Mouse (Mus musculus): ENCODE results near the gene Crocc2. TPM values are rescaled to one million over a fixed set of nuclear protein-coding genes. Genes with fewer than 3 reads are reported as not detected.

Crocc2 gene
- polyA plus RNA-seq, 2 experiments: 0.02 TPM; not detected in 1

DNA sequence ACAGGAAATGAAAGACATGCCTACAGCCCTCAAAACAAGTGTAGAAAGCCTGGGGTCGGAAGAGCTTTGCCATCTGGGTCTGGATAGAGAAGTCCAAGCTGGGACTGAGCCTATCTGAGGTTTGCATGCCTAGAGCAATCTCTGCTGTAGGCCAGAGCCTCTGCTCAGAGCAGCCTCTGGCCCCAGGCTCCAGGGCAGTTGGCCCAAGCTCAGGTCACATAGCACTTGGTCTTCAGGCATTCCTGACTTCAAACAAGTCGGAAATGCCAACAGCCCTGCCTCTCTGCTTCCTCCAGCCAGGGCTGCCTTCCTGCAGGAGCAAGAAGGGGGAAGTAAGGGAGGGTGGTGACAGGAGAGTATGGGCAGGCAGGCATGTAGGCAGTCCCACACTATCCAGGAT is 77.4 kb downstream of the Crocc2 start:
- Histone ChIP-seq H3K27me3 (ENCODE audit: control insufficient read depth, insufficient read depth, low read length) (no peaks in the 10 kb centered on the region), H3K9me3 (ENCODE audit: control insufficient read depth, low read length) (no peaks in the 10 kb centered on the region), H3K9ac (replicated peaks) (no peak overlapping the region), H3K4me1 (replicated peaks; ENCODE audit: control insufficient read depth in 2 of 2, insufficient read depth in 2 of 2, low read length in 1 of 2) (no peaks in the 10 kb centered on the region), H3K27ac (no peak overlapping the region), H3K4me3 (ENCODE audit: insufficient read depth in 1 of 2, low read depth in 2 of 2, low read length in 2 of 2) (no peak overlapping the region), H3K4me2 (ENCODE audit: low read depth) (no peak overlapping the region), H3K36me3 (replicated peaks; ENCODE audit: control insufficient read depth, insufficient read depth, low read depth) (no peaks in the 10 kb centered on the region)
- 30% methylated on average over 2 of the region's 2 CpGs for WGBS (ENCODE audit: insufficient replicate concordance)
- no peak for DNase-seq (ENCODE audit: low read depth in 3 of 3, low spot score in 3 of 3)
- TF ChIP-seq CTCF (IDR thresholded peaks at IDR 0.05; ENCODE audit: low read depth) (no peak), EP300 (IDR thresholded peaks at IDR 0.05; ENCODE audit: low read depth) (no peak)
- ATAC-seq (ENCODE audit: insufficient read depth): no peak

- H3K4me1 ChIP-seq (replicated peaks; ENCODE audit: control insufficient read depth in 2 of 2, insufficient read depth in 2 of 2, low read length in 1 of 2): no peaks in the 10 kb centered on the region
- H3K4me2 ChIP-seq (ENCODE audit: low read depth): no peak overlapping the region
- H3K9me3 ChIP-seq (ENCODE audit: control insufficient read depth, low read length): no peaks in the 10 kb centered on the region
- ATAC-seq (ENCODE audit: insufficient read depth): no peak
- no peaks in the 10 kb centered on the region for H3K36me3 ChIP-seq (replicated peaks; ENCODE audit: control insufficient read depth, insufficient read depth, low read depth)
- TF ChIP-seq EP300 (IDR thresholded peaks at IDR 0.05; ENCODE audit: low read depth): no peak
- TF ChIP-seq CTCF (IDR thresholded peaks at IDR 0.05; ENCODE audit: low read depth): no peak
- 42% methylated on average over 2 of the region's 2 CpGs for WGBS (ENCODE audit: insufficient replicate concordance)
- H3K9ac ChIP-seq (replicated peaks): no peak overlapping the region
- DNase-seq (ENCODE audit: low read depth in 3 of 3, low spot score in 3 of 3): no peak
- no peaks in the 10 kb centered on the region for H3K27me3 ChIP-seq (ENCODE audit: control insufficient read depth, insufficient read depth, low read length)
- no peak overlapping the region for H3K4me3 ChIP-seq (ENCODE audit: insufficient read depth in 1 of 2, low read depth in 2 of 2, low read length in 2 of 2)
- no peak overlapping the region for H3K27ac ChIP-seq
Measured at GRCm38 (mm10) chr1:93252586-93252985, 84.1 kb downstream of the Crocc2 start.

DNA sequence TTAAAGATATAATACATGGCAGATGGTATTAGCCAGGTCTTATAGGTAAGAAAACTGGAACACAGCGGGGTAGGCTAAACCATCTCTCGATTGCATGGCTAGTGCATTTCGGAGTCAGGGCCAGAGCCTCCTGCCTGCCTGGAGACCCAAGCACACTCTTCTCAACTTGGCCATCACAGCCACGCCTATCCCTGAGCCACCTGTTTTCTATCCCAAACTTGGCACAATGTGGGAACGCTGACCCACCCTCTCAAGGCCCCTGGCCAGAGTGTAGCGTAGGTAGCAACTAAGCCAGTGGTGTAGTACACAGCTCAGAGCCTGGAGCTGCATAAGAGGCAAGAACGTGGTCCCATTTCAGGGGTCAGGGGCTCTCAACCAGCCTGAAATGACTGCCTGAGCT is 87.2 kb downstream of the Crocc2 start:
- Histone ChIP-seq H3K4me2 (ENCODE audit: low read depth) (no peak overlapping the region), H3K4me3 (ENCODE audit: insufficient read depth in 1 of 2, low read depth in 2 of 2, low read length in 2 of 2) (no peak overlapping the region), H3K9me3 (ENCODE audit: control insufficient read depth, low read length) (no peaks in the 10 kb centered on the region), H3K36me3 (replicated peaks; ENCODE audit: control insufficient read depth, insufficient read depth, low read depth) (no peaks in the 10 kb centered on the region), H3K27ac (no peak overlapping the region), H3K27me3 (ENCODE audit: control insufficient read depth, insufficient read depth, low read length) (no peaks in the 10 kb centered on the region), H3K9ac (replicated peaks) (no peak overlapping the region), H3K4me1 (replicated peaks; ENCODE audit: control insufficient read depth in 2 of 2, insufficient read depth in 2 of 2, low read length in 1 of 2) (no peaks in the 10 kb centered on the region)
- ATAC-seq (ENCODE audit: insufficient read depth) (no peak), DNase-seq (ENCODE audit: low read depth in 3 of 3, low spot score in 3 of 3) (no peak)
- WGBS (ENCODE audit: insufficient replicate concordance): 67% methylated on average over 7 of the region's 7 CpGs
- TF ChIP-seq EP300 (IDR thresholded peaks at IDR 0.05; ENCODE audit: low read depth) (no peak), CTCF (IDR thresholded peaks at IDR 0.05; ENCODE audit: low read depth) (no peak)

GRCm38 (mm10) chr1:93257560-93257959 is 89.0 kb downstream of the Crocc2 start:
- no peak overlapping the region for H3K4me3 ChIP-seq (ENCODE audit: insufficient read depth in 1 of 2, low read depth in 2 of 2, low read length in 2 of 2)
- no peak overlapping the region for H3K9ac ChIP-seq (replicated peaks)
- H3K27ac ChIP-seq: no peak overlapping the region
- ATAC-seq (ENCODE audit: insufficient read depth): no peak
- no peaks in the 10 kb centered on the region for H3K9me3 ChIP-seq (ENCODE audit: control insufficient read depth, low read length)
- no peak overlapping the region for H3K4me2 ChIP-seq (ENCODE audit: low read depth)
- DNase-seq (ENCODE audit: low read depth in 3 of 3, low spot score in 3 of 3): no peak
- 67% methylated on average over 1 of the region's 1 CpGs for WGBS (ENCODE audit: insufficient replicate concordance)
- H3K36me3 ChIP-seq (replicated peaks; ENCODE audit: control insufficient read depth, insufficient read depth, low read depth): no peaks in the 10 kb centered on the region
- no peak for TF ChIP-seq CTCF (IDR thresholded peaks at IDR 0.05; ENCODE audit: low read depth)
- TF ChIP-seq EP300 (IDR thresholded peaks at IDR 0.05; ENCODE audit: low read depth): no peak
- H3K27me3 ChIP-seq (ENCODE audit: control insufficient read depth, insufficient read depth, low read length): no peaks in the 10 kb centered on the region
- no peaks in the 10 kb centered on the region for H3K4me1 ChIP-seq (replicated peaks; ENCODE audit: control insufficient read depth in 2 of 2, insufficient read depth in 2 of 2, low read length in 1 of 2)

GRCm38 (mm10) chr1:93267207-93267606 is 98.7 kb downstream of the Crocc2 start:
- Histone ChIP-seq H3K9ac (replicated peaks) (no peak overlapping the region), H3K4me1 (replicated peaks; ENCODE audit: control insufficient read depth in 2 of 2, insufficient read depth in 2 of 2, low read length in 1 of 2) (no peaks in the 10 kb centered on the region), H3K36me3 (replicated peaks; ENCODE audit: control insufficient read depth, insufficient read depth, low read depth) (no peaks in the 10 kb centered on the region), H3K9me3 (ENCODE audit: control insufficient read depth, low read length) (no peaks in the 10 kb centered on the region), H3K27ac (no peak overlapping the region), H3K4me2 (ENCODE audit: low read depth) (no peak overlapping the region), H3K4me3 (ENCODE audit: insufficient read depth in 1 of 2, low read depth in 2 of 2, low read length in 2 of 2) (no peak overlapping the region), H3K27me3 (ENCODE audit: control insufficient read depth, insufficient read depth, low read length) (no peaks in the 10 kb centered on the region)
- 42% methylated on average over 3 of the region's 3 CpGs for WGBS (ENCODE audit: insufficient replicate concordance)
- DNase-seq (ENCODE audit: low read depth in 3 of 3, low spot score in 3 of 3): no peak
- TF ChIP-seq CTCF (IDR thresholded peaks at IDR 0.05; ENCODE audit: low read depth): no peak
- no peak for TF ChIP-seq EP300 (IDR thresholded peaks at IDR 0.05; ENCODE audit: low read depth)
- no peak for ATAC-seq (ENCODE audit: insufficient read depth)
